Mouse (Mus musculus) urinary bladder, postnatal 25 days (tissue): ENCODE measurements at regions not wholly inside any gene's neighbourhood (a gene's known extent, or its start where the extent isn't known, plus 50 kb on each side); places are given as distances from the start of the nearest gene placed in this dataset.

Source experiments
- DNase-seq: peaks from one replicate; pipeline ENCODE4 v3.0.0; 2022; ENCODE audit warnings: low spot score

- no peak for DNase-seq
Measured at GRCm38 (mm10) chr6:51059923-51060847, 372.3 kb upstream of the Nfe2l3 start.

GRCm38 (mm10) chr6:51060848-51061535 is 371.5 kb upstream of the Nfe2l3 start:
- peak; percentile 10 for DNase-seq

GRCm38 (mm10) chr6:51065156-51065555 is 367.3 kb upstream of the Nfe2l3 start:
- no peak for DNase-seq

GRCm38 (mm10) chr6:51067332-51067731 is 365.1 kb upstream of the Nfe2l3 start:
- no peak for DNase-seq

- no peak for DNase-seq
Measured at GRCm38 (mm10) chr6:51069945-51070344, 362.5 kb upstream of the Nfe2l3 start.

- DNase-seq = no peak
Measured at GRCm38 (mm10) chr6:51071243-51071642, 361.2 kb upstream of the Nfe2l3 start.

GRCm38 (mm10) chr6:51075026-51075425 is 357.4 kb upstream of the Nfe2l3 start:
- no peak for DNase-seq

- no peak for DNase-seq
Measured at GRCm38 (mm10) chr6:51076861-51077768, 355.4 kb upstream of the Nfe2l3 start.

GRCm38 (mm10) chr6:51077769-51078096 is 354.7 kb upstream of the Nfe2l3 start:
- no peak for DNase-seq

- DNase-seq = no peak
Measured at GRCm38 (mm10) chr6:51078353-51078966, 354.0 kb upstream of the Nfe2l3 start.

- DNase-seq = no peak
Measured at GRCm38 (mm10) chr6:51078967-51079355, 353.5 kb upstream of the Nfe2l3 start.

GRCm38 (mm10) chr6:51081056-51081455 is 351.4 kb upstream of the Nfe2l3 start:
- DNase-seq = no peak

- no peak for DNase-seq
Measured at GRCm38 (mm10) chr6:51084656-51085055, 347.8 kb upstream of the Nfe2l3 start.

GRCm38 (mm10) chr6:51085547-51085946 is 346.9 kb upstream of the Nfe2l3 start:
- DNase-seq = no peak

- no peak for DNase-seq
Measured at GRCm38 (mm10) chr6:51086347-51086746, 346.1 kb upstream of the Nfe2l3 start.

- DNase-seq = no peak
Measured at GRCm38 (mm10) chr6:51087806-51088205, 344.7 kb upstream of the Nfe2l3 start.

- no peak for DNase-seq
Measured at GRCm38 (mm10) chr6:51088641-51089372, 343.7 kb upstream of the Nfe2l3 start.

- DNase-seq = no peak
Measured at GRCm38 (mm10) chr6:51093196-51093595, 339.3 kb upstream of the Nfe2l3 start.

- no peak for DNase-seq
Measured at GRCm38 (mm10) chr6:51094304-51094703, 338.2 kb upstream of the Nfe2l3 start.

- no peak for DNase-seq
Measured at GRCm38 (mm10) chr6:51097488-51097887, 335.0 kb upstream of the Nfe2l3 start.

- no peak for DNase-seq
Measured at GRCm38 (mm10) chr6:51100341-51100740, 332.1 kb upstream of the Nfe2l3 start.
